ENCODE assay signal across 18 mouse cellular contexts in genomic region chr16:8178946-8179345, GRCm38 (mm10).
DNase-seq lines count a peak whose midpoint lies in the region; ATAC-seq and TF ChIP-seq lines count a peak whose summit lies in the region.
"Had no signal": no experiment of that assay in that cellular context is flagged by ENCODE, and none has a peak within 500 bp of the region (broad histone marks: within the 10 kb centered on the region; RNA-seq: fewer than 3 reads in every experiment).

No protein-coding gene starts in this region.

- H3K4me3 ChIP-seq in heart, embryonic 11.5 days (ENCODE audit: low read depth, low read length), result no peak overlapping the region
- H3K4me3 ChIP-seq in midbrain, embryonic 14.5 days (replicated peaks; ENCODE audit: low read depth, low read length), result no peak overlapping the region
- no peak overlapping the region for H3K4me3 ChIP-seq in midbrain, embryonic 10.5 days
- H3K4me3 ChIP-seq in cerebellum, adult 2 months (replicated peaks; ENCODE audit: insufficient read depth, low read depth, low read length), result no peak overlapping the region
- H3K4me3 ChIP-seq: limb, embryonic 15.5 days; myocyte had no signal

- no peak for TF ChIP-seq POLR2A in cerebellum, adult 2 months (IDR thresholded peaks at IDR 0.05; ENCODE audit: borderline replicate concordance, insufficient read depth, low read length)

- ATAC-seq in heart, embryonic 11.5 days (replicated peaks; ENCODE audit: insufficient number of reproducible peaks, low FRiP score, low TSS enrichment), result no peak
- ATAC-seq in midbrain, embryonic 14.5 days (ENCODE audit: low FRiP score, low TSS enrichment), result no peak

- H3K27me3 ChIP-seq in heart, embryonic 11.5 days (ENCODE audit: control insufficient read depth, insufficient read depth, low read length), result no peaks in the 10 kb centered on the region
- no peaks in the 10 kb centered on the region for H3K27me3 ChIP-seq in midbrain, embryonic 14.5 days (ENCODE audit: control insufficient read depth, insufficient read depth, low read length)
- no peaks in the 10 kb centered on the region for H3K27me3 ChIP-seq in midbrain, embryonic 10.5 days (ENCODE audit: low read depth, poor library complexity, severe bottlenecking)
- no peaks in the 10 kb centered on the region; the same call in 1 of the 2 replicates for H3K27me3 ChIP-seq in cerebellum, adult 2 months (ENCODE audit: control insufficient read depth, insufficient read depth, low read length)
- H3K27me3 ChIP-seq: limb, embryonic 15.5 days had no signal

- H3K27ac ChIP-seq in heart, embryonic 11.5 days (ENCODE audit: low read depth, low read length), result no peak overlapping the region
- no peak overlapping the region for H3K27ac ChIP-seq in midbrain, embryonic 14.5 days (replicated peaks; ENCODE audit: low read depth, low read length)
- H3K27ac ChIP-seq in midbrain, embryonic 10.5 days (replicated peaks), result no peak overlapping the region
- H3K27ac ChIP-seq in cerebellum, adult 2 months (ENCODE audit: insufficient read depth, low read length), result no peak overlapping the region
- H3K27ac ChIP-seq: limb, embryonic 15.5 days had no signal

- peak; percentile 81 for DNase-seq in heart, adult 11 months
- peak; percentile 46 for DNase-seq in midbrain, embryonic 14.5 days
- DNase-seq in midbrain, embryonic 10.5 days (ENCODE audit: low spot score), result no peak
- DNase-seq in cerebellum, adult 2 months, result peak; percentile 37 to 79
- DNase-seq in urinary bladder, postnatal 4 days (ENCODE audit: low spot score in 2 of 2), result no peak
- no peak for DNase-seq in kidney, adult 11 months
- DNase-seq: adrenal gland, postnatal 14 days; gastrocnemius, postnatal 10 days; heart, postnatal 10 days; kidney, adult 2 months; kidney, postnatal 14 days; lung, postnatal 14 days; retina, postnatal 1 day; right cerebral cortex, postnatal 4 days; thymus, postnatal 36 days had no signal

- H3K4me2 ChIP-seq in heart, embryonic 11.5 days, result no peak overlapping the region
- no peak overlapping the region for H3K4me2 ChIP-seq in midbrain, embryonic 14.5 days (ENCODE audit: low read length)
- H3K4me2 ChIP-seq: limb, embryonic 15.5 days had no signal

- no peak overlapping the region for H3K9ac ChIP-seq in heart, embryonic 11.5 days (ENCODE audit: low read depth, low read length)
- H3K9ac ChIP-seq in midbrain, embryonic 14.5 days (replicated peaks; ENCODE audit: low read length), result no peak overlapping the region
- H3K9ac ChIP-seq: limb, embryonic 15.5 days had no signal

- H3K4me1 ChIP-seq in heart, embryonic 11.5 days (ENCODE audit: control insufficient read depth, insufficient read depth, low read length), result no peaks in the 10 kb centered on the region
- no peaks in the 10 kb centered on the region for H3K4me1 ChIP-seq in midbrain, embryonic 14.5 days (ENCODE audit: control insufficient read depth, insufficient read depth, low read length)
- H3K4me1 ChIP-seq in midbrain, embryonic 10.5 days, result no peaks in the 10 kb centered on the region
- no peaks in the 10 kb centered on the region; the same call in 1 of the 2 replicates for H3K4me1 ChIP-seq in cerebellum, adult 2 months (ENCODE audit: control insufficient read depth, insufficient read depth, low read length)

- H3K36me3 ChIP-seq in heart, embryonic 11.5 days (ENCODE audit: control insufficient read depth, insufficient read depth, low read length), result no peaks in the 10 kb centered on the region
- no peaks in the 10 kb centered on the region for H3K36me3 ChIP-seq in midbrain, embryonic 14.5 days (ENCODE audit: control insufficient read depth, insufficient read depth, low read length)
- H3K36me3 ChIP-seq in midbrain, embryonic 10.5 days, result no peaks in the 10 kb centered on the region
- H3K36me3 ChIP-seq: limb, embryonic 15.5 days had no signal

- TF ChIP-seq CTCF in cerebellum, adult 2 months (IDR thresholded peaks at IDR 0.05; ENCODE audit: borderline replicate concordance, insufficient read depth, low read depth, low read length), result no peak

- 21% methylated on average over 1 of the region's 1 CpGs for WGBS in heart, embryonic 11.5 days (ENCODE audit: insufficient replicate concordance)
- WGBS in midbrain, embryonic 14.5 days, result 19% methylated on average over 1 of the region's 1 CpGs
- WGBS in midbrain, embryonic 10.5 days, result 46% methylated on average over 1 of the region's 1 CpGs
- WGBS in cerebellum, adult 2 months, result 0% methylated on average over 1 of the region's 1 CpGs

- no peaks in the 10 kb centered on the region for H3K9me3 ChIP-seq in heart, embryonic 11.5 days (replicated peaks; ENCODE audit: control insufficient read depth, low read length)
- H3K9me3 ChIP-seq in midbrain, embryonic 14.5 days (ENCODE audit: control insufficient read depth, low read length), result no peaks in the 10 kb centered on the region
- H3K9me3 ChIP-seq in midbrain, embryonic 10.5 days (replicated peaks), result no peaks in the 10 kb centered on the region
- H3K9me3 ChIP-seq: limb, embryonic 15.5 days had no signal

Comparison
In these comparisons a context has a peak if more than half of its experiments do, and no peak if none do; other contexts are left out.
1. DNase-seq: peak in heart, adult 11 months (single experiment), midbrain, embryonic 14.5 days (single experiment) and cerebellum, adult 2 months (2 of 2); none in midbrain, embryonic 10.5 days (single experiment), urinary bladder, postnatal 4 days (0 of 2) and kidney, adult 11 months (single experiment).